Mouse (Mus musculus) MEL (cell line): ENCODE results near the gene Lrch4.

Experiments
- CHD1 ChIP-seq: IDR thresholded peaks from 2 replicates; pipeline ENCODE4 v1.6.1; 2012; ENCODE audit warnings: low read depth, mild to moderate bottlenecking, inconsistent platforms, low read length, improper control_type of control experiment
- EP300 ChIP-seq, 2 experiments: IDR thresholded peaks; 2 replicates each; pipeline ENCODE4 v1.6.1; 2011; ENCODE audit warnings: improper control_type of control experiment in 2 of 2, low read length in 2 of 2, low read depth in 1 of 2, mild to moderate bottlenecking in 1 of 2
- GABPA ChIP-seq: IDR thresholded peaks from 2 replicates; pipeline ENCODE4 v1.6.1; 2012; ENCODE audit warnings: low read depth, mild to moderate bottlenecking, inconsistent platforms, low read length, improper control_type of control experiment, moderate library complexity
- GATA1 ChIP-seq: IDR thresholded peaks from 2 replicates; pipeline ENCODE4 v1.6.1; 2011; ENCODE audit warnings: low read depth, low read length, improper control_type of control experiment
- JUND ChIP-seq: IDR thresholded peaks from 2 replicates; pipeline ENCODE4 v1.6.1; 2011; ENCODE audit warnings: low read depth, mild to moderate bottlenecking, improper control_type of control experiment, low read length
- KAT2A ChIP-seq: conservative IDR thresholded peaks from 2 replicates; pipeline ENCODE4 v1.6.1; 2012; ENCODE audit warnings: low read depth, low read length, improper control_type of control experiment, inconsistent platforms
- MEF2A ChIP-seq: IDR thresholded peaks from 2 replicates; pipeline ENCODE4 v1.6.1; 2014; ENCODE audit warnings: low read depth, mild to moderate bottlenecking, inconsistent platforms, low read length, improper control_type of control experiment; ENCODE audit not compliant: poor library complexity, insufficient replicate concordance, severe bottlenecking; ENCODE audit errors: extremely low read depth
- POLR2A ChIP-seq, 2 experiments: IDR thresholded peaks; 2 replicates each; pipeline ENCODE4 v1.6.1; 2011 to 2012; ENCODE audit warnings: low read length in 2 of 2, mild to moderate bottlenecking in 2 of 2, control low read depth in 1 of 2, improper control_type of control experiment in 1 of 2, low read depth in 1 of 2, moderate library complexity in 1 of 2; ENCODE audit not compliant: control insufficient read depth in 1 of 2, insufficient read depth in 1 of 2, poor library complexity in 1 of 2
- POLR2AphosphoS5 ChIP-seq: IDR thresholded peaks from 2 replicates; pipeline ENCODE4 v1.6.1; 2012; ENCODE audit warnings: low read depth, borderline replicate concordance, mild to moderate bottlenecking, inconsistent platforms, low read length, moderate library complexity, mixed read lengths
- TCF12 ChIP-seq: IDR thresholded peaks from 2 replicates; pipeline ENCODE4 v1.6.1; 2014; ENCODE audit warnings: low read depth, mild to moderate bottlenecking, inconsistent platforms, low read length, improper control_type of control experiment, moderate library complexity
- USF1 ChIP-seq: IDR thresholded peaks from 2 replicates; pipeline ENCODE4 v1.6.1; 2014; ENCODE audit warnings: low read depth, mild to moderate bottlenecking, inconsistent platforms, low read length, improper control_type of control experiment, moderate library complexity

GRCm38 (mm10) chr5:137686127-137686790 is 57.3 kb downstream of the Lrch4 start:
- peak; percentile 93 to 97 for TF ChIP-seq EP300 (IDR thresholded peaks at IDR 0.05; ENCODE audit: low read depth in 1 of 2, low read length in 2 of 2)
- no peak for TF ChIP-seq JUND
- no peak for TF ChIP-seq MEF2A
- TF ChIP-seq GABPA = no peak
- TF ChIP-seq POLR2A (IDR thresholded peaks at IDR 0.05; ENCODE audit: control insufficient read depth in 1 of 2, insufficient read depth in 1 of 2, low read depth in 1 of 2, low read length in 2 of 2, poor library complexity in 1 of 2) = peak; percentile 33 to 87; a peak in 2 of 4 replicates
- peak; percentile 95 for TF ChIP-seq GATA1
- TF ChIP-seq TCF12 = peak; percentile 98
- no peak for TF ChIP-seq USF1
- no peak for TF ChIP-seq CHD1
- TF ChIP-seq POLR2AphosphoS5 = no peak
- TF ChIP-seq KAT2A = no peak
